Mouse (Mus musculus) megakaryocyte, embryonic 14.5 days (primary cell): ENCODE results near the gene Mlst8.

Source experiments
- FLI1 ChIP-seq: IDR thresholded peaks from 2 replicates; pipeline ENCODE4 v1.6.1; 2012; ENCODE audit warnings: low read length, inconsistent platforms, mixed read lengths
- GATA1 ChIP-seq: IDR thresholded peaks from 3 replicates; pipeline ENCODE4 v1.6.1; 2012; ENCODE audit warnings: mixed read lengths, low read length, inconsistent platforms, borderline replicate concordance

- TF ChIP-seq GATA1 (no peak), FLI1 (no peak)
These were observed 38.5 kb downstream of the Mlst8 start for GRCm38 (mm10) chr17:24440377-24440776.
